Mouse (Mus musculus): ENCODE data around the gene Asic5. TPM values are rescaled to one million over a fixed set of nuclear protein-coding genes. Genes with fewer than 3 reads are reported as not detected.

The Asic5 gene
- not detected in 2 replicates for polyA plus RNA-seq (2014; fragmentation: Nextera tagmentation; extraction: Ambion mirVana)

DNA sequence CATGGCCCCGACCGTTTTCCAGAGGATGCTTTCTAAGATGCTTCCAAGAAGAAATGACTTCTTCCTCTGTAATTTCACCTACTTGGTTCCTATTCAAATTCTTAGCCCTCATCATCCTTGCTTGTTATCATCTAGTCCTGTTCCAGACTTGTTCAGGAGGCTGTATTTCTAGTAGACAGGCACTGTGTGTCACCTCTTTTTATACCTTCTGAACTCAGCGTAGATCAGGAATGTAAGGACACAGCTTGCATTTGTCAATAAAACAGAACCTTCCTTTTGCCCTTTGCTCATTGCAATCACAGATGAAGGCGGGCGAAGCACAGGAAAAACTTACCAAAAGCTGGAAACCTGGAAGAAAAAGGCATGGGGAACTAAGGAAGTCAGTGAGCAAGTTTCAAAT lies at the start of gene Asic5:
Gene Asic5 (plus strand): TSS at position 301 of the 400 bp plus-strand sequence.
- H3K4me1 ChIP-seq (replicated peaks; ENCODE audit: control insufficient read depth, insufficient read depth, low read length): no peaks in the 10 kb centered on the region
- no peak within 1 kb of the TSS for H3K4me2 ChIP-seq (ENCODE audit: low read depth, low read length, severe bottlenecking)
- no peak for ATAC-seq (replicated peaks; ENCODE audit: low FRiP score)
- H3K27ac ChIP-seq (ENCODE audit: low read depth, low read length): no peak within 1 kb of the TSS
- no peaks in the 10 kb centered on the region for H3K9me3 ChIP-seq (ENCODE audit: control insufficient read depth, low read length)
- no peak within 1 kb of the TSS for H3K9ac ChIP-seq (ENCODE audit: low read length)
- DNase-seq (ENCODE audit: low spot score): no peak
- no peak within 1 kb of the TSS for H3K4me3 ChIP-seq (ENCODE audit: low read depth, low read length)
- WGBS: 88% methylated on average over 5 of the region's 5 CpGs
- H3K27me3 ChIP-seq (ENCODE audit: control insufficient read depth, insufficient read depth, low read length): no peaks in the 10 kb centered on the region
- no peaks in the 10 kb centered on the region for H3K36me3 ChIP-seq (ENCODE audit: control insufficient read depth, insufficient read depth, low read length)

DNA sequence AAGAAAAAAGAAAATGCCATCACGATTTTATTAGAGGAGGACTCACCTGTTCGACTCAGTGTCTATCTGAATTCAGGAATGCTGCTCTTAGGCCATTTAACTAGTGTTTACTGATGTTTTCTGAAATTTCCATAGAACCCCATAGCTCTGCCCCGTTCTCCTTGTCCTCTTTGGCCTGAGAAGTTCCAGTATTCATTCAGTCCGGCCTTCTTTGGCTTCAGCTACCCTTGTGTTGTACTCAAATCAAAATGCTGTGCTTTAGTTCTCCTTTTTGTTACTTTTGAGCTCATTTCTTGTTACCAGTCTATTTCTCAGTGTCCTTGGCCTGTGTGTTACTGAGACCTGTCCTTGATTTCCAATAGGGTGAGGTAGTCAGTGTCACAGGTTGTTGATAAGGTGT lies 48.7 kb upstream of the Asic5 start:
- no peak overlapping the region for H3K4me2 ChIP-seq (ENCODE audit: low read depth, low read length, severe bottlenecking)
- H3K9ac ChIP-seq (ENCODE audit: low read length): no peak overlapping the region
- H3K27ac ChIP-seq (ENCODE audit: low read depth, low read length): no peak overlapping the region
- no peaks in the 10 kb centered on the region for H3K4me1 ChIP-seq (replicated peaks; ENCODE audit: control insufficient read depth, insufficient read depth, low read length)
- no peak overlapping the region for H3K4me3 ChIP-seq (ENCODE audit: low read depth, low read length)
- no peaks in the 10 kb centered on the region for H3K9me3 ChIP-seq (ENCODE audit: control insufficient read depth, low read length)
- no peak for ATAC-seq (replicated peaks; ENCODE audit: low FRiP score)
- DNase-seq (ENCODE audit: low spot score): no peak
- H3K36me3 ChIP-seq (ENCODE audit: control insufficient read depth, insufficient read depth, low read length): no peaks in the 10 kb centered on the region
- H3K27me3 ChIP-seq (ENCODE audit: control insufficient read depth, insufficient read depth, low read length): no peaks in the 10 kb centered on the region
- 87% methylated on average over 4 of the region's 4 CpGs for WGBS

DNA sequence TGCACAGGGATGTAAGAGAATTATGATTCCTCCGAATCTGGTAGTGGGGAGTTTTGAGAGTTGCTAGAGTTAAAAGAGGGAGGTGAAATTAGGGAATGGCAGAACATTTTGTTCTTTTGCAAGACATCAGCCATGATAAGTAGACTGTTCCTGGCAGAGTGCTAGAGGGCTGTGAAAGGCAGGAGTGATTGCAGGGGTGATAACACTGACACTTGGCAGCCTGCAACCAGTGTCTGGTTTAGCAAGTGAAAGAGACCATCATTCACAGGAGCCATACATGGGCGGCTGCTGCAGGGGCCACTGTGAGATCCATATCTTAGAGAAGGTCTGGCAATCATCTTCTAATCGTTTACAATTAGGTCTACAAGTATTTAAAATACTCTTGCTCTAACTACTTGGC lies 43.2 kb upstream of the Asic5 start:
- H3K4me2 ChIP-seq (ENCODE audit: low read depth, low read length, severe bottlenecking): no peak overlapping the region
- no peak overlapping the region for H3K27ac ChIP-seq (ENCODE audit: low read depth, low read length)
- H3K36me3 ChIP-seq (ENCODE audit: control insufficient read depth, insufficient read depth, low read length): no peaks in the 10 kb centered on the region
- H3K9me3 ChIP-seq (ENCODE audit: control insufficient read depth, low read length): no peaks in the 10 kb centered on the region
- H3K4me3 ChIP-seq (ENCODE audit: low read depth, low read length): no peak overlapping the region
- WGBS: 91% methylated on average over 3 of the region's 3 CpGs
- H3K27me3 ChIP-seq (ENCODE audit: control insufficient read depth, insufficient read depth, low read length): no peaks in the 10 kb centered on the region
- no peak overlapping the region for H3K9ac ChIP-seq (ENCODE audit: low read length)
- ATAC-seq (replicated peaks; ENCODE audit: low FRiP score) (no peak), DNase-seq (ENCODE audit: low spot score) (no peak)
- H3K4me1 ChIP-seq (replicated peaks; ENCODE audit: control insufficient read depth, insufficient read depth, low read length): no peaks in the 10 kb centered on the region

DNA sequence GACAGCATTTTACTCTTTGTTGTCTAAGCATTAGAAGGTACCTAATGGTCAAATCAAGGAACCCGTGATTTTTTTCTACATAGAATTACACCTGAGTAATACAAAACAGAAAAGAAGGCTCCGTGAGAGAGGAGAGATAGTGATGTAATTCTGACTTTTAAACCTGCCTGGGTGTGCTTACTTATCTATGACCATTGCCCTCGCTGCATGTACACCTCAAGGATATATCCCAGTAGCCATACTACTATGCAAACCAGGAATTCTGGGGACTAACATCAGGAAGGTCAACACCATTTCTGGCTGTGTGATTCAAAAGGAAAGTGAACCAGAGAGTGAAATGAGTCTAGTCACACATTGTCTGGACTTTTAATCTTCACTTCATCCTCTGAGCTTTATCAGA lies 39.7 kb upstream of the Asic5 start:
- Histone ChIP-seq H3K4me3 (ENCODE audit: low read depth, low read length) (no peak overlapping the region), H3K4me2 (ENCODE audit: low read depth, low read length, severe bottlenecking) (no peak overlapping the region), H3K4me1 (replicated peaks; ENCODE audit: control insufficient read depth, insufficient read depth, low read length) (no peaks in the 10 kb centered on the region), H3K9me3 (ENCODE audit: control insufficient read depth, low read length) (no peaks in the 10 kb centered on the region), H3K27me3 (ENCODE audit: control insufficient read depth, insufficient read depth, low read length) (no peaks in the 10 kb centered on the region), H3K9ac (ENCODE audit: low read length) (no peak overlapping the region), H3K36me3 (ENCODE audit: control insufficient read depth, insufficient read depth, low read length) (no peaks in the 10 kb centered on the region), H3K27ac (ENCODE audit: low read depth, low read length) (no peak overlapping the region)
- DNase-seq (ENCODE audit: low spot score): no peak
- no peak for ATAC-seq (replicated peaks; ENCODE audit: low FRiP score)
- 89% methylated on average over 3 of the region's 3 CpGs for WGBS

DNA sequence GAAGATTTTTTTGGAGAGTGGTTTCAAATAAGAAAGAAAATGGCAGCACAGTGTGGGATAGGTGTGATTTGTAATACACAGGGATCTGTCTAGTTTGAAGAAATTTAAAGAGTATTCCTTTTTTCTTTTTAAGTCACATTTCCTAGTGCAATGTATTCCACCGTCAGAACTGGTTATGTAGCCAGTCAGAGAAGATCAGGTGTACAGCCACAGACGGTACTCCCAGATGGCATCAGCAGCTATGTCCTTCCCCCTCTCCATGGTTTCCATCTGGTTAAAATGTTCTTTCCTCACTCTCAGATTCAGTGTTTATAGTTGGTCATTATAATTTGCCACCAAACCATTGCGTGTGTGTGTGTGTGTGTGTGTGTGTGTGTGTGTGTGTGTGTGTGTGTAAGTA lies 39.0 kb upstream of the Asic5 start:
- no peaks in the 10 kb centered on the region for H3K27me3 ChIP-seq (ENCODE audit: control insufficient read depth, insufficient read depth, low read length)
- DNase-seq (ENCODE audit: low spot score): no peak
- H3K4me2 ChIP-seq (ENCODE audit: low read depth, low read length, severe bottlenecking): no peak overlapping the region
- no peak overlapping the region for H3K27ac ChIP-seq (ENCODE audit: low read depth, low read length)
- H3K36me3 ChIP-seq (ENCODE audit: control insufficient read depth, insufficient read depth, low read length): no peaks in the 10 kb centered on the region
- WGBS: 93% methylated on average over 3 of the region's 3 CpGs
- no peaks in the 10 kb centered on the region for H3K9me3 ChIP-seq (ENCODE audit: control insufficient read depth, low read length)
- no peak for ATAC-seq (replicated peaks; ENCODE audit: low FRiP score)
- no peak overlapping the region for H3K9ac ChIP-seq (ENCODE audit: low read length)
- H3K4me3 ChIP-seq (ENCODE audit: low read depth, low read length): no peak overlapping the region
- no peaks in the 10 kb centered on the region for H3K4me1 ChIP-seq (replicated peaks; ENCODE audit: control insufficient read depth, insufficient read depth, low read length)

DNA sequence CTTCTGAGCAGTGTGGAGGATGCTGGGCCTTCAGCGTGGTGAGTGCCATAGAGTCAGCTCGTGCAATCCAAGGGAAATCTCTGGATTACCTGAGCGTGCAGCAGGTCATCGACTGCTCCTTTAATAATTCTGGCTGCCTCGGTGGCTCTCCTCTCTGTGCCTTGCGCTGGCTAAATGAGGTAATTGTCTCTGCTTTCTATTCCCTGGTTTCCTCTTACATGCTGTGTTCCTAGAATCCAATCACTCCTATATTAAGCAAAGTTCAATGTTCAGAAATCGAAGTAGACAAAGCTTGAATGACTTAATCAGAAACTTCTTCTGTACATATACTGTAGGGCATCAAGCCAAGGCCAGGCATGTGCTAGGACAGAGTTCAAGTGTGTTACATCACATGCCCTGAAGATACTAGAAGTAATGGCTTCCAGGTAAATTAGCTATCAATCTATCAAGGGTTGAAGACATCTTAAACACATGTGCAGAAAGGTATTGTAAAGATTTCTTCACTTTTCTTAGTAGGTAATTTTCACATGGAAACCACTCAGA lies 37.2 kb upstream of the Asic5 start:
- H3K36me3 ChIP-seq (ENCODE audit: control insufficient read depth, insufficient read depth, low read length): no peaks in the 10 kb centered on the region
- H3K9ac ChIP-seq (ENCODE audit: low read length): no peak overlapping the region
- no peaks in the 10 kb centered on the region for H3K9me3 ChIP-seq (ENCODE audit: control insufficient read depth, low read length)
- no peaks in the 10 kb centered on the region for H3K4me1 ChIP-seq (replicated peaks; ENCODE audit: control insufficient read depth, insufficient read depth, low read length)
- no peaks in the 10 kb centered on the region for H3K27me3 ChIP-seq (ENCODE audit: control insufficient read depth, insufficient read depth, low read length)
- H3K27ac ChIP-seq (ENCODE audit: low read depth, low read length): no peak overlapping the region
- no peak for DNase-seq (ENCODE audit: low spot score)
- no peak for ATAC-seq (replicated peaks; ENCODE audit: low FRiP score)
- 93% methylated on average over 7 of the region's 7 CpGs for WGBS
- no peak overlapping the region for H3K4me3 ChIP-seq (ENCODE audit: low read depth, low read length)
- no peak overlapping the region for H3K4me2 ChIP-seq (ENCODE audit: low read depth, low read length, severe bottlenecking)

DNA sequence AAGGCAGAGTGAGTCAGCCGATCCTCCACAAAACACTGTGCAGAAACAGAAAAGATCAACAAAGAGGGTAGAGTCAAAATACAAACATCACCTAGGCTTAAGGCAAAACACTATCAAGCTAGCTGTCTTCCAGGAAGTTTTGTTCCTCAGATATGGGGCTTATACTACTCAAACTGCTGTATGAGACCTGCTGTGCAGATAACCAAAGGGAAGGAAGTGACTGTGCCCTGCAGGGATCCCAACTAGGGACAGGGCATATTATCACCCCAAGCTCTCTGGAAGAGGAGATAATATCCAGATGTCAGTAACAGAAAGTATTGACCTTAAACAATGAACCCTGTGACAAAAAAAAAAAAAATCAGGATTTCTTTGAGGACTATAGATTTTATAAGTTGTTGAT lies 33.0 kb upstream of the Asic5 start:
- ATAC-seq (replicated peaks; ENCODE audit: low FRiP score): no peak
- no peak overlapping the region for H3K9ac ChIP-seq (ENCODE audit: low read length)
- DNase-seq (ENCODE audit: low spot score): no peak
- no peak overlapping the region for H3K27ac ChIP-seq (ENCODE audit: low read depth, low read length)
- no peaks in the 10 kb centered on the region for H3K27me3 ChIP-seq (ENCODE audit: control insufficient read depth, insufficient read depth, low read length)
- no peaks in the 10 kb centered on the region for H3K4me1 ChIP-seq (replicated peaks; ENCODE audit: control insufficient read depth, insufficient read depth, low read length)
- H3K9me3 ChIP-seq (ENCODE audit: control insufficient read depth, low read length): no peaks in the 10 kb centered on the region
- no peak overlapping the region for H3K4me2 ChIP-seq (ENCODE audit: low read depth, low read length, severe bottlenecking)
- H3K36me3 ChIP-seq (ENCODE audit: control insufficient read depth, insufficient read depth, low read length): no peaks in the 10 kb centered on the region
- H3K4me3 ChIP-seq (ENCODE audit: low read depth, low read length): no peak overlapping the region
- 89% methylated on average over 1 of the region's 1 CpGs for WGBS

DNA sequence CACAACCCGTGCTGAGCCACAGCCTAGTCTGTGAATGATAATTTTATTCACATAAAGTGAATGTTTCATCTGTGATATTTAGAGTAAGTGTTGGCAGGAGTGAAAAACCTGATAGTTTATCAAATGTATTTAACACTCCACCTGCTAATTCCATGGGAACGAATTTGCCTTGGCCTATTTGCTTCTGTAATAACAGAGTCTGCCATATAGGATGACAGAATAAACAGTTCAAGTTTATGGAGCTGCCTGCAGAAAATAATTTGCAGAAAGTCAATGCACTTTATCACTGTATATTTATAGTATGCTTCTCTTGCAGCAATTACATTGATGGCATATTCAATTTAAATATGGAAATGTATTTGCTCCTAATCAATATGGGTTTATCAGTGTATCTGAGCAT lies 30.3 kb upstream of the Asic5 start:
- no peaks in the 10 kb centered on the region for H3K27me3 ChIP-seq (ENCODE audit: control insufficient read depth, insufficient read depth, low read length)
- no peak overlapping the region for H3K9ac ChIP-seq (ENCODE audit: low read length)
- DNase-seq (ENCODE audit: low spot score): no peak
- H3K4me2 ChIP-seq (ENCODE audit: low read depth, low read length, severe bottlenecking): no peak overlapping the region
- H3K36me3 ChIP-seq (ENCODE audit: control insufficient read depth, insufficient read depth, low read length): no peaks in the 10 kb centered on the region
- 86% methylated on average over 2 of the region's 2 CpGs for whole genome bisulfite sequencing
- no peak for ATAC-seq (replicated peaks; ENCODE audit: low FRiP score)
- no peak overlapping the region for H3K27ac ChIP-seq (ENCODE audit: low read depth, low read length)
- no peak overlapping the region for H3K4me3 ChIP-seq (ENCODE audit: low read depth, low read length)
- H3K9me3 ChIP-seq (ENCODE audit: control insufficient read depth, low read length): no peaks in the 10 kb centered on the region
- H3K4me1 ChIP-seq (replicated peaks; ENCODE audit: control insufficient read depth, insufficient read depth, low read length): no peaks in the 10 kb centered on the region

DNA sequence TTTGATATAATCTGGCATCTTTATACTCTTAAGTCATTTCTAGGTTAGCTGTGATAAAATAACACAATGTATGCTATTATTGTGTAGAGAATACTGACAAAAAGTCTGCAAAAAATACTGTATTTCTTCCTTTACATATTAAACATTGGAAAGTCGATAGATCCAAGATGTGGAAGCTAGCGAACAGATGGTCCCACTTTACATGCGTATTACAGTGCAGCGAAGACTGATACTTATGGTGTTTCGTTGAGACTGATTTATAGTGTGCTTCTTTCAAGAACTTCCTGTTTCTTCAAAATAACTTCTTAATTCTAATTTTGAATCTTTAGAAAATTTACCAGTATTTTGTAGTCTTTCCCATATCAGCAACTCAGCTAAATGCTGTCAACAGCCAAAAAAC lies 24.6 kb upstream of the Asic5 start:
- H3K27ac ChIP-seq (ENCODE audit: low read depth, low read length): no peak overlapping the region
- H3K4me1 ChIP-seq (replicated peaks; ENCODE audit: control insufficient read depth, insufficient read depth, low read length): no peaks in the 10 kb centered on the region
- no peak overlapping the region for H3K9ac ChIP-seq (ENCODE audit: low read length)
- WGBS: 93% methylated on average over 5 of the region's 5 CpGs
- no peak for DNase-seq (ENCODE audit: low spot score)
- no peaks in the 10 kb centered on the region for H3K36me3 ChIP-seq (ENCODE audit: control insufficient read depth, insufficient read depth, low read length)
- no peak for ATAC-seq (replicated peaks; ENCODE audit: low FRiP score)
- H3K4me2 ChIP-seq (ENCODE audit: low read depth, low read length, severe bottlenecking): no peak overlapping the region
- H3K9me3 ChIP-seq (ENCODE audit: control insufficient read depth, low read length): no peaks in the 10 kb centered on the region
- H3K27me3 ChIP-seq (ENCODE audit: control insufficient read depth, insufficient read depth, low read length): no peaks in the 10 kb centered on the region
- no peak overlapping the region for H3K4me3 ChIP-seq (ENCODE audit: low read depth, low read length)

Measured in forebrain, embryonic 11.5 days (tissue).